Mouse (Mus musculus) natural killer cell, adult 2 months (primary cell): ENCODE results near the gene Slc13a1.
"Not testable (repeated sequence)": the region's sequence is repeated elsewhere in the genome, so short reads cannot be mapped to it uniquely, and the experiment has no call there.

Source experiments
- DNase-seq, 2 experiments: peaks; one replicate each; pipeline ENCODE4 v3.0.0; 2022; ENCODE audit warnings: low spot score in 2 of 2

Slc13a1 gene

DNA sequence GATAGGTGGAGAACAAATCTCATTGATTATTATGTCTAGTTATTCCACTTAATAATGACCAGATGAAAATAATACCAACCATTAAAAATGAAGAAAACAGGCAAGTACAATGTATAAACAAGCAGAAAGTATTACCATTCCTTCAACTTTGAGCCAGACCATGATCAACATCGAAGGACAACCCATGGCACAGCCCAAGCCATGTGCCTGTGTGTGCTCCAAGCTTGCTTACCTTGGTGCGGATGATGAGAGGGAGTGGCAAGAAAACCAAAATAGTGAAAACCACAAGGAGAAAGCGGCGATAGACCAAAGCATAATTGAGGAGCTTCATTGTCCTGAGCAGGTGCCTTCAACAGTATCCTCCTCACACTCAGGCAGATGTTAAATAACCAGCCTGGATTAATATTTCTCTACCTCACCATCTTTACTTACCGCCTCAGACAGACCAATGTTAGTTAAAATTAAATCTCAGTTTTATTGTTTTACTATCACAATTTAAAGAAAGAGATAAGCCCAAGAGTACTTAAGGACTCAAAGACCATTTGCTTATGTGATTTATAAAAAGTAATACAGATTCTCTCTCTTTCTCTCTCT, at the start of gene Slc13a1:
TSS of gene Slc13a1 (minus strand) at position 359 of the 594 bp plus-strand sequence.
- DNase-seq = no peak

DNA sequence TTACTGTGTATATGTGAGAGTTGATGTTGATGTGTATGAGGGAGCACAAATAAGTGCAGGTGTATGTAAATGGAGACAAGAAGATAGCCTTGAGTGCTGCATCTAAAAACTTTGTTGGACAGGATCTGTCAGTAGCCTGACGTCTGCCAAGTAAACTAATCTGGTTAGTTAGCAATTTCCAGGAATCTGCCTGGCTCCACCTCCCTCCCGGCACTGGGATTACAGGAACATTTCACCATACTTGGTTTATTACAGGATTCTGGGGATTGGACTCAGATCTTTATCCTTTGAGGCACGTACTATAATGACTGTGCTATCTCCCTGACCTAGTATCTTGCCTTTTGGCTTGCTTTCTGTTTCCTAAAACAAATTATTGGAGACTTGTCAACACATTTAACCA, 40.0 kb upstream of the Slc13a1 start:
- no peak for DNase-seq

DNA sequence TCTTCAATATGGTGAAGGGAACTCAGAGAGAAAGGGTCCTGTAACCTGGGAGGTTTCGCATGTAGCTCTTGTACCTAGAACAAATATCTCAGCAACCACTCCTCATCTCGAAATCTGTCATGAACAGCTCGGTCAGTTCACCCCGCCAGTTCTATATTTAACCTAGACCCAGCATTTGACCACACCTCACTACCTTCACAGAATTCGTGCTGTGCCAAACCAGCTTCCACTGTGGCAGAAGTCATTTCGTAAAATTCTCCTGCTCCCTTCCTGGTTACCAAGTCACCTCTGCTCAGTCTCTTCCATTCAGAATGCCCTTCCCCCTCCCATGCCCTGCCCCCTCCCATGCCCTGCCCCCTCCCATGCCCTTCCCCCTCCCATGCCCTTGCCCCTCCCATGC, 34.3 kb upstream of the Slc13a1 start:
- no peak for DNase-seq

DNA sequence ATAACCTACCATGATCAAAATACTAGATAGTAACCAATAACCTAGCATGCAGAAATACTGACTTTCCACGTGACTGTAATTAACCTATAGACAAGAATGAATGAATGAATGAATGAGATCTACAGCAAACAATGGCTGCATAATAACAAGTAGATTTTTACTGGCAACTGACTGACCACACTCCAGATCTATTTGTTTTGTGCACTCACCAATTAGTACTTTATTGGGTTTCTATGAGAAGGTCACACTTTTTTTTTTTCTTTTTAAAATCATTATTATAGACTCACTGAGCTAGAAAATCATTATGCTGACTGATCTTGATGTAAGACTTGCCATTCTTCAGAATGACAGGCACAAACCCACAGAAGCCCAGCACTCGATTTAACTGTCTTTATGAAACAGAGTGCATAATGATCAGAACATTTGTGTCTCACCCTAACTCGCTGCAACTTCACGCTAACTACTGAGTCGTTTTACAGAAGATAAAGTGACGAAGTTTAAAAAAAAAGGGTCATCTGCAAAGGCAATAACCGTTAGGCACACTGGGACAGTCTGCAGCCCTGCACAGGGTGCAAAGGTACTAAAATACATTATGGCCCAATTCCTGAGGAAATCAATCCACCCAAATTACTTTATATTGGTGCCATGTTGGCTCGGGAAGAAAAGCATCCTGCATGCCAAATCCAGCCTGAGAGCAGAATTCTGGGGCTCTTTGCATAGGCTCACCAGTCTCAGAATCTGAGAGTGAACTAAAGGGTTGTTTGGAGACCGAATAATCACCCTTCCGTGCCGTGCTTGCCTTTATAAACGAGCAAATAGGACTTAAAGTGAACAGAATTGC, 33.0 kb upstream of the Slc13a1 start:
- no peak for DNase-seq

DNA sequence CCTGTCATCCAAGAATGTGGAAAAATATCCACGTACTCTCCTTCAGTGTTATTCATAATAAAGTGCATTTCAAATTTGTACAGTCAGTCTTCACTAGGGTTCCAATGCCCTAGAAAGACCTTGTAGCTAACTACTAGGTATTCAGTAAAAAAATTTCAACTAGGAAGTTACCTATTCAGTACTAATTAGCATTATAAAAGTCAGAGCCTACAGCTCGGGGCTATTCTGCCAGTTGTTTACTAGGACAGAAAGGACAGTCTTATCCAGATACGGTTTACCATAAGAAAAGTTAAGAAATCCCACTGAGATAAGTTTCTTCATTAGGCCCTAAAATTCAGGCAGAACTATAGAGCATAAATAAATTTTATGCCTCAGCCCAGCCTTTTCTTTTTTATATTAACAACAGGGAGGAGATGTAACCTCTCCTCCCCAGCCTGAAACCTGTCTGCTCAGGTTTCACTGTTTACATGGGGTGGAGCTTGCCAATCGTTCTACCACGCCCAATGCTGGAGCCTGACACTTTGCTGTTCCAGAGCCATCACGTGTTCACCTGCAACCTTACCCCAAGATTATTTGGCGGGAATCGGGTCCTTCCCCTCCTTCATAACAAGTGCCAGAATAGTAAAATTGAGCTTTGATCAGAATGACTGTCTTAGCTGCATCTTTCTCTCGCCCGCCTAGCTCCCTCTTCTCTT, 29.8 kb upstream of the Slc13a1 start:
- DNase-seq = not testable (repeated sequence)

DNA sequence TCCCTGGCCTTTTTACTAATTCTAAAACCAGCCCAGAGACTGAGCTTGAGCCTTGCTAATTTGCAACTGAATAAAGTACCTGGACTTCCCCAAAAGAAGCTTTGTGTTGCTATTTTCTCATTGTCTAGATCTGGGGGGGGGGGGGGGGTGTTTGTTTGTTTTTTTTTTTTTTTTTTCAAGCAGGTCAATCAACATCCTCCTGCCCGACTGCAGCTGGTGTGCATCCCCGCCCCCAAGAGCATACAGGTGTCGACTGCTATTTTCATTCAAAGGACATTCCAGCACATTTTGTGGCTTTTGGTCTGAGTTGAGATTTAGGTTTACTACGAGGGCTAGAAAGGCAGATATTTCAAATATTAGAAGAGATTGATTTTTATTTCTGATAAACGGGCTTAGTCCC, 28.5 kb upstream of the Slc13a1 start:
- not testable (repeated sequence) for DNase-seq

DNA sequence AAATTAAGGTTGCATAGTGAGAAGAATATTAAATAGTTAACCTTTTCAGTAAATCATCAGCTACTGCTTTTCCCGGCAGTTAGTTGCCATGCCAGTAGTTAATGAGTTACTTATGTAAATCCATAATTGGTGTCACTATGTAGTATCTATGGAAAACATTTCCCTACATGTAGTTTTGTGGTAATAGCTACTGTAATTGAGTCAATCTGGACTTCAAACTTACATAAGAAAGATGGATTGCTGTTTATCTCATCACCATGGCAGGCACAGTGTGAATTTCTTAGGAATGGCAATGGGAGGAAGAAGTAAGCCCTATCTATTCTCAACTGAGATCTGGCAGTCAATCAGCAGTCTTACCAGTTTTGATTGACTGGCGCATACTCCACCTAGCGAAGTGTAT, 15.5 kb upstream of the Slc13a1 start:
- DNase-seq = no peak

DNA sequence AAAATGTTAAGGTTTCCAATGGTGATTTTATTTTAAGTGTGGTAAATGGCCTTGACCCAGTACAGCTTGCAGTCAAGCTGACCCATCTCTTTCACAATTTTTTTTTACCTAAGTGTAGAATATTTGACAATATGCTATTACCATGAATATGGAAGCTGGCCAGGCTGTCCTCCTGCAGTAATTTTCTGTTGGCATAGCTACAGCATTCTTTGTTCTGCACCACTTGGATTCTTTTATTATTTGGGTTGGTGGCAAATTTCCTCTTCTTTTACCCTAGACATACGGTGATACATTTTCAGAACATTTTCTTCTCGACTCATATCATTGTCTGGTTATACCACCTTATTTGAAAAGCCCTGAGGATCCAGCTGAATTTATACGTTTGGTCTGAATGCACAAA, 7.5 kb upstream of the Slc13a1 start:
- DNase-seq = no peak

DNA sequence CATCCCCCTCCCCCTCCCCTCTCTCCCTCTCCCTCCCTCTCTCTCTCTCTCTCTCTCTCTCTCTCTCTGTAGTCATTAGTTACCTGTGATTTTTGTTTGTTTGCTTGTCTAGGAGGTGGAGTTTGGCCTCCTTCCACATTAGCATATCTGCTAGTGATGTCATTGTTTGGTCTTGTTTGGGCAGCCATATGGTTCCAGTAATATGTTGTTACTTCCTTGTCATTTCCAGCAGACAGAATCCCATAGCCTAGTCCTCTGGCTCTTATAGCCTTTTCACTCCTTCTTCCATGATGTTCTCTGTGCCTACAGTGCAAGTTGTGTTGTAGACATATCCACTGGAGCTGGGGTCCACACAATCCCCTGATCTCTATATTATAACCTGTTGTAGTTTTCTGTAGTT, 6.1 kb upstream of the Slc13a1 start:
- DNase-seq = no peak

DNA sequence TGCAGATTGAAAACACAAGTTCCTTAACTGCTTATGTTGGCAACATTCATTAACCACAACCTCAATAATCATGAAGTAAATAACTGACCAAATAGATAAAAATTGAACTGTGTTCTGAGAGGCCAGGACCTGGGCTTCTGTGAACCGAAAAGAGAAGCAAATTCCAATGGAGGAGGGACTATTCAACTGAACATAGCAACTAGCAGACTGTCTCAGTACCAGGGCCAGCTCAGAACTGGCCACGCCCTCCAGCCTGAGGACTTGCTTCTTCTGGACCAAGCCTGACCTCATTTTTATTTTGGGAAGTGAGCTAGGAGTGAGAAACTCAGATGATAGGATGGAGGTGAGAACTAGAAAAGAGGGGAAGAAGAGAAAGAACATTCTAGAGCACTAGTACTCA, 4.8 kb upstream of the Slc13a1 start:
- DNase-seq = no peak

DNA sequence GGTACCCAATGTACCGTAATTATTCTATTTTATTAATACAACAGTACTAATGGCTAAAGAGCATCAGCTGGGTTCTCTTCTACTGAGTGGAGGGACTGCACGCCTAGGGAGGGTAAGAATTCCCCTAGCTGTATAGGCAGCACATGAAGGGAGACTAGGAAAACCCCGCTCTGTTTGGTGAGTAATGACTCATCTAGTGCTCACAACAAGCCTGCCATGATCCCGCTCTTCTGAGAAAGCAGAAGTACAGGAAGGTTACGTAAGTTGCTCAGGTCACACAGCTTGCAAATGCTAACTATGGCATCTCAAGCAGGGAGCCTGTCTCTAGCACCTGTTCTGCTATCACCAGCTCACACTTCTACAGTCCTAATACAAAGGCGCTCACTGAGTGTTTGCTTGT, 1.1 kb downstream of the Slc13a1 start:
- no peak for DNase-seq

DNA sequence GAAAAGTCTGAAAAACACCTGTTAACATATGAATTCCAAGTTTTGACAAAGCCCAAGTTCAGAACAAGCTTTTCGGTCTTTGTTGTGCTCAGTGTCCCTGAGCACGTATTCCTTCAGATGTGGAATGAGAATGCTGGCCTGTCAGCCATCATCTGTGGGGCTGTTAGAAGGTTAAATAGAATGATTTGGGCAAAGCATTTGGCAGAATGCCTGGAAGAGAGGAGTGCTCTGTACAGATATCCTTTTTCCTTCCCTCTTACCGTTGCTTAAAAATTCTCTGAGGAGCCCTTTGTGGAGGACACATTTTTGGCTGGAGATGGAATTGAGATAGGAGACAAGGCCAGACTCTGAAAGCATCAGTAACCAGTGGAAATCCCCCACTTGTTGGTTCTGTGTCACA, 2.6 kb downstream of the Slc13a1 start:
- DNase-seq = no peak

DNA sequence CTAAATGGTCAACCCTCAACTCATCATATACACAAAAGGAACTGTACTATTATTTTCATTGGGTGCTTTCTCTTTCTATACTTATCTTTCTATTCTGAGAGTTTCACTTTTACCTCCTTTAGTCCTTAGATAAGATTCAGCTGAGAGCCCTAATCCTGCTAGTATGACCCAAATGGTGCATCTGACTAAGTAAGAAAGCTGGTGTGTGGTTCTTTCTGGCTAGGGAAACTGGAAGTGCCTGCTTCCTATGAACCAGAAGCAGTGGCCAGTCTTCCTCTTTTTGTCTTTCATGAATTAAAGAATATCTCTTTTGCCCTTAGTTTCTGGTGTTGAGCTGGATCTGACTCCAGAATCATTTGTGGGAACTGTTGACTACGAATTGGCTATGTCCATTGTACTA, 8.1 kb downstream of the Slc13a1 start:
- no peak for DNase-seq

DNA sequence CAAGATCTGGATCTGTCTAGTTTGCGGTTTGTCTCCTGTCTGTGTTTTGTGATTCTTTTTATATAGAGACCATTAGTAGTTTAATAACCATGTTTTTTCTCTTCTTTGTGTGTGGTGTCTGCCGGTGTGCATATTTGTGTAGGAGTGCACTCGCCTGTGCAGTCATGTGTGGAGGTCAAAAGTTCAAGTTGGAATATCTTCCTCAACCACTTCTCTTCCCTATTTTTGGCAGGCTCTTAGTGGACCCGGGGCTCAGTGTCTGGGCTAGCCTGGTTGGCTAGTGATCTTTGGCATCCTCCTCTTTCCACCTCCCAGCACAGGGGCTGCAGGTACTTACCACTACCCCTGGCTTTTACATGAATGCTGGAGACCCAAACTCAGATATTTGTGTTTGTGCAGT, 13.0 kb downstream of the Slc13a1 start:
- no peak for DNase-seq

DNA sequence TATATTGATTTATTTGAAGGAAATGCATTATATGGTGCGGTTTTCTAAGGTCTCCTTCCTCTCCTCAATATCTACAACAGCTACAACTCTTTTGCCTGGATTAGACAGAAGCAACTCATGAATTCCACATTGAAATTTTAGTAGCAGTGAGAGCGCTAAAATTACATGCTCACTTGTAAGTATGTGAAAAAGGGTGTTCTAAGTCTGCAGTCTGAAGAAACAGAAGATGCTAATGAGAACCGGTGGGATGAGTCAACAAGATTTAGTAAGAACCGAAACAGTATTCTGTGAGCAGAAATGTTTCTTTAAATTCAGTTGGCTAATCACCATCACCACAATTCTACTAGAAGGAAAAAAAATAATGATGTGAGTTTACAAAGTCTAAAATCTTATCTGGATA, 34.9 kb downstream of the Slc13a1 start:
- DNase-seq = no peak

DNA sequence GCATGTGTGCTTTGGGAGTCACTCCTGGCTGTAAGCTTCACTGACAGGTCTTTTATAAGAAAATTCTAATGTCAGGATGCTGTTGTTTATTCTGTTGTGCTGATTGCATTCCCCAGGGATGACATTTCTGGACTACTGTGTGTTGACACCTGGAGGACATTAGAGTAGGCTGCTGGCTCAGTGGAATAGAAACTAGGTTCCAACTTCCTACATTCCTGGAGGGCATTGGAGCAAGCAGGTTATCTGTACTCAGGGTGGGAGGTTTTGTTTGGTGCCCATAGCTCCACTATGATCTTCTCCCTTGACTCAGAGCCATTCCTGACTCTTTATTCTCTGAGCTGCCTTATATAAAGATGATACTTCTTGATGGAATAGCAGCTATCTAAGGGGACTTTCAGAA, 45.3 kb downstream of the Slc13a1 start:
- DNase-seq = no peak

DNA sequence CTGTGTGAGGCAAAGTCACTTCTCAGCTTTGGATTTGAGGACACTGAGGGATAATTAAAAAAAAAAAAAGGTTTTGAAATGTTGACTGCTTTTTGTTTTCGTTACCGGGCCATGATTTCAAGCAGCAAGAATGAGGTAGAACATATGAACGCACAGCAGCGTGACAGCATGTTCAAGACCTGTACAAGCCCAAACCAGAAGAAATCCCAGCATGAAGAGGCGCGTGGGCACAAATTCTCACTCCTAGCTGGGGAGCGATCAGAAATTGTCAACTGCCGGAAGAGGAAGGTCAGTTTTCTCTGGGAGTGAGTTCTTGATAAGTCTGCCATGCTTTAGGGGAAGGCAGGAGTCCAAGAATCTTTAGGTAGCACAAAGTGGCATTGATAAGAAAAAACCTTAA, 56.3 kb downstream of the Slc13a1 start:
- no peak for DNase-seq

DNA sequence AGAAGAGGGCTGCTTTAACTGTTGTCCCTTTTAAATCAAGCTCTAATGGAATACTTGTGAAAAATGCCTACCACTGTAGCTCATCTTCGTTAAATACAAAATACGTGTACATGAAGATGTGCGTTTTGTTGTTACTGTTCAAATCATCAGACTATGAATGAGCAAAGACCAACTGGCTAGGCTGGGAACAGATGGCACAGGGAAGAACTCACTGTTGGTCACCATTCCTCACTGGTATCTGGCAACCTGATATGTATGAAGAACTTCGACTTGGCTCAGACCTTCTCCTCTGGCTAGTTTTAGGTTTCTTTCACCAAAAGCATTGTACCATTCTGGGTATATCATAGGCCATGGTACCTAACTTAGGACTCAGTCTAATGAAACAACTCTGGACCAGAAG, 59.4 kb downstream of the Slc13a1 start:
- DNase-seq = no peak

DNA sequence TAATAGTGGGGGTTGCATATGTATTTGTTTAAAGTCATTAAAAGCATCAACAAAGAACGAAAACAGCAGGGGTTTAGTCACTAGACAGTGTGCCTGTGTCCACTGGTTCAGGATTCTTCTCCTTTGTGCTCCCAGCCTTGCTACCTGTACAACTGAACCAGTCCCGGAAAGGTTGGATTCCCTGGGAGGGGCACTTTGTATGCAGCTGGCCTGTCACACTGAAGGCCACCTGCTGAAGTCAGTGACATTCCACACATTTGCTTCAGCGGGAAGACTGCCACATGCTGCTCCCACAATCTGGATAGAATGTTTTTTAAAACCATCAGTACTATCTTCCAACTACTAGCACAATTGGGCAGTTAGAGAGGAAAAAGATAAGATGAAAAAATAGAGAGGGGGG, 61.7 kb downstream of the Slc13a1 start:
- DNase-seq = no peak

DNA sequence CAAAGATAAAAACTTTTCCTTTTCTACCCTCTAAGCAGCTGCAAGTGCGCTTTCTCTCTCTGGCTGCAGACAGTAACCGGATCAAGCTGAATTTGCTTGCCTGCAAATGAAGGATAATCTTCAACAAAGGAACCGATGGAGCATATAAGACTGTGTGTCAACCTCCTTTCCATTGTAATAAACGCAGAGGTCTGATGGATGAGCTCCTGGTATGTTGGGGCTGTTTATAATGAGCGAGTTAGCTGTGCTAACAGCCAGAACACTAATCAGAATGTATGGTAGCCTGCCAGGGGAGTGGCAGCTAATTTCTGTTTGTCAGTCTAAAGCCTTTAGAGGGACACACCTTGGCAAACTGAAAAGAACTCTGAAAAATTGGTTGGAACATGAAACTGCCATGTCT, 62.2 kb downstream of the Slc13a1 start:
- DNase-seq = no peak

DNA sequence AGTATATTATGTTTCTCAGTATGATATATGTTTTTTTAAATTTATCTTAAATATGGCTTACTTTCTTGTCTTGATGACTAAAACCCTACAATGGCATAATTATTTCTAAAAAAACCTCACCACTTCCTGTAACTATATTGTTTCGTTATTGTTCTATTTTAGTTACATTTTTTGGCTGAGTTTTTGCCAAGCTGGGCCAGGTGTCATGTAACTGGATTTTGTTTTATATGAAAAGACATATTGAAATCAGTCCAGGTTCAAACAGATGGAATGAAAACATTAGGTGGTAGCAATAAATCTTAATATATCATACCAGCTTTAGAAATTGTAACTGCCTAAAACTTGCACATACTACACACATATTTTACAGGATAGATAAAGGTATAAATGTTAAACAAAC, 66.6 kb downstream of the Slc13a1 start:
- no peak for DNase-seq

DNA sequence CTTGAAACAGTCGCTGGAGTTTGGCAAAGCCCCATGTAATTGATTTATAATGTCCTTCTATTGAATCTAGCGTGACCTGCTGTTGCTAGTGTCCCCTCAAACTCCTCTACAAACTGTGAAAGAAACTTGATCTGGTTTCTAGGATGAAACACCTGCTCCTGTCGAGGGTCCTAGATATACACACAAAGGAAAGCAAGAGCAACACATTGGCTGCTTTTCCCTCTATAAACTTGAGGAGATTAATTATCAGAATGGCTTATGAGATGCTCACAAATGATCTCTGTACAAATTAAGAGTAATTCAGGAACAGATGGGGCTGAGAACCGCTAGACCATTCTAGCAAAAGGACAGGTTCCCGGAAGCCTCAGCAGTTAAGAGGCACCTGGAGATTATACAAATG, 67.2 kb downstream of the Slc13a1 start:
- no peak for DNase-seq

DNA sequence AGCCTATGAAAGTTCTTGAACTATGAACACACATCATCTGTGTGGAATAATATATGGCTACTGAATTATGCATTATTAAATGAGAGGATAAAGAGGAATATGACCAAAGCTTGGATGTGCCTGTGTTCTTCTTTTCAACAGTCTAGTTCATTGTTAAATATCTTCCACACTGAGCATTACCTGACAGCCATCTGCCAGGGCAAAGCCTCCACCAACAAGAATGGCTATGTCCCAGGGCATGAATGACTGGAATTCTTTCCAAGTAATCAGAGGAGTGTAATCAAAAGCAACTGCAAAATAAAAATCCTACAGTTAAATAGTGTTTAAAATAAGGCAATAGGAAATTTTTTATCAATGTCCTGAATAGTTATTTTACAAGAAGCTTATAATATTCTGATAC, 70.5 kb downstream of the Slc13a1 start:
- no peak for DNase-seq
